Comparison of ENCODE assay signal across 16 mouse cellular contexts in genomic region chr17:84482831-84483230, GRCm38 (mm10). TPM values are rescaled to one million over a fixed set of nuclear protein-coding genes. Genes with fewer than 3 reads are reported as not detected.
"Had no signal": no experiment of that assay in that cellular context is flagged by ENCODE, and none has a peak within 500 bp of the region (broad histone marks: within the 10 kb centered on the region; RNA-seq: fewer than 3 reads in every experiment).

No protein-coding gene starts in this region.

- H3K9me3 ChIP-seq: neural tube, embryonic 12.5 days; neural tube, embryonic 13.5 days; neural tube, embryonic 15.5 days had no signal

- H3K9ac ChIP-seq: neural tube, embryonic 12.5 days; neural tube, embryonic 13.5 days; neural tube, embryonic 15.5 days had no signal

- H3K36me3 ChIP-seq: neural tube, embryonic 12.5 days; neural tube, embryonic 13.5 days; neural tube, embryonic 15.5 days had no signal

- H3K27ac ChIP-seq: neural tube, embryonic 12.5 days; neural tube, embryonic 13.5 days; neural tube, embryonic 15.5 days had no signal

- H3K4me3 ChIP-seq: neural tube, embryonic 12.5 days; neural tube, embryonic 13.5 days; neural tube, embryonic 15.5 days had no signal

- H3K4me2 ChIP-seq: neural tube, embryonic 12.5 days; neural tube, embryonic 13.5 days; neural tube, embryonic 15.5 days had no signal

- H3K27me3 ChIP-seq: neural tube, embryonic 12.5 days; neural tube, embryonic 13.5 days; neural tube, embryonic 15.5 days had no signal

- H3K4me1 ChIP-seq: neural tube, embryonic 12.5 days had no signal

- DNase-seq: retina, postnatal 1 day; right cerebral cortex, adult 18-20 months; right cerebral cortex, postnatal 14 days; right cerebral cortex, postnatal 25 days; right cerebral cortex, postnatal 4 days; spleen, adult 18-20 months; thymus, adult 18-20 months; thymus, adult 2 months; thymus, postnatal 14 days; thymus, postnatal 25 days; thymus, postnatal 36 days; thymus, postnatal 4 days had no signal

RNA-seq across cellular contexts. Expression of gene Plekhh2, which starts 28.9 kb away (rescaled TPM):
- total RNA-seq: neutrophil, adult 5-6 weeks had no signal
